Mouse (Mus musculus) small intestine, adult 2 months (tissue): ENCODE results near the gene Ube2h.

ENCODE experiments used
- CTCF ChIP-seq: fragments of 200-500 bp; IDR thresholded peaks from 2 replicates; pipeline ENCODE4 v1.5.1; 2012; ENCODE audit warnings: low read depth, mild to moderate bottlenecking, control low read depth, inconsistent platforms, low read length, moderate library complexity, mixed read lengths; ENCODE audit not compliant: insufficient replicate concordance, insufficient read length; ENCODE audit errors: extremely low read depth
- POLR2A ChIP-seq: fragments of 200-500 bp; IDR thresholded peaks from 2 replicates; pipeline ENCODE4 v1.6.1; 2012; ENCODE audit warnings: low read depth, mild to moderate bottlenecking, control low read depth, inconsistent platforms, low read length, moderate library complexity

GRCm38 (mm10) chr6:30276882-30277281, 27.5 kb downstream of the Ube2h start:
- no peak for TF ChIP-seq CTCF
- TF ChIP-seq POLR2A = no peak
